Mouse (Mus musculus): ENCODE data around the gene Tmem221. TPM values are rescaled to one million over a fixed set of nuclear protein-coding genes. Genes with fewer than 3 reads are reported as not detected.

The Tmem221 gene
- total and polyA plus RNA-seq, 2 experiments from 2014 or later: 0.08 to 0.37 TPM

DNA sequence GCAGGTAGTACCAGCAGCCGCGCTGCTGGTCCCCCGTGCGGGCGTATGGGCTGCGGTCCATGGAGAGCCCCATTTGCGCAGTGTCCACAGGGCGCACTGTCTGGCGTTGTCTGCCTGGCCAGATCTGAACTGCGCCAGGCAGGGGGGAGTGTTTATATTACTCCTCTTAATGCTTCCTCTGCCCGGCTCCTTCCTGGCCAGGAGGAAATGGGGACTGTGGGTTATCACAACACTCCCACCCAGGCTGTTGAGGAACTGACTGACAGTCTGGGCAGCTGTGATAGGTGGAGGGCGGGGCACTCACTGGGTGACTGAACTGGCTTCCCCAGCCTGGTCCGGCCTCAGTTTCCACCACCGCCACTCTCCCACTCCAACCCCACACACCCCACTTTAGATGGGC is 47.0 kb downstream of the Tmem221 start, which contains the start of gene Plvap:
Gene Plvap (minus strand): TSS at position 109 of the 400 bp plus-strand sequence.
- Histone ChIP-seq H3K27me3 (ENCODE audit: control insufficient read depth, insufficient read depth, low read length) (peaks cover 46% of the 10 kb centered on the region), H3K4me3 (ENCODE audit: low read depth, low read length) (peak within 1 kb of the TSS; percentile 15), H3K4me2 (ENCODE audit: low read depth, low read length) (peak within 1 kb of the TSS; percentile 23), H3K36me3 (replicated peaks; ENCODE audit: control insufficient read depth, insufficient read depth, low read length) (no peaks in the 10 kb centered on the region), H3K9me3 (replicated peaks; ENCODE audit: control insufficient read depth, low read length) (no peaks in the 10 kb centered on the region), H3K27ac (ENCODE audit: low read depth) (no peak within 1 kb of the TSS), H3K9ac (replicated peaks; ENCODE audit: low read depth, low read length) (no peak within 1 kb of the TSS), H3K4me1 (ENCODE audit: control insufficient read depth, insufficient read depth) (0 out of 2 replicates have a peak, but pooled peaks cover 3% of the 10 kb centered on the region)
- WGBS: 27% methylated on average over 12 of the region's 14 CpGs
- no peak for TF ChIP-seq CTCF (IDR thresholded peaks at IDR 0.05; ENCODE audit: low read depth)
- TF ChIP-seq EP300 (IDR thresholded peaks at IDR 0.05; ENCODE audit: low read depth): no peak
- ATAC-seq (ENCODE audit: insufficient read depth, low read depth) (peak; percentile 13; the same call in 1 of the 2 replicates), DNase-seq (ENCODE audit: low spot score) (no peak)

DNA sequence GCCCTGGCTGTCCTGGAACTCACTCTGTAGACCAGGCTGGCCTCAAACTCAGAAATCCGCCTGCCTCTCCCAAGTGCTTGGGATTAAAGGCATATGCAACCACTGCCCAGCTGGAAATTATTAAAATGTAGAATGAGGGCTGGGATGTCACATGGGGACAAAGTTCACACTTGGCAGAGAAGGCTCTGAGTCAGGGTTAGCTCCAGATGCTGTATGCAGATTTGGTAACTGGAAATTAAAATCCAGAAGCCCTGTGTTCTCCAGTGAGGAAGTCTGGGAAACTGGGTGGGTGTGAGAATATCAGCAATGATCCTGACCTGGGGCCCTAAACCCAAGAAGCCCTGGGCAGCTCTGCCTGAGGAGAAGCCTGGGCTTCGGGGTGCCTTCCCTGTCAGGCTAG is 49.4 kb downstream of the Tmem221 start:
- H3K36me3 ChIP-seq (replicated peaks; ENCODE audit: control insufficient read depth, insufficient read depth, low read length): no peaks in the 10 kb centered on the region
- no peaks in the 10 kb centered on the region for H3K9me3 ChIP-seq (replicated peaks; ENCODE audit: control insufficient read depth, low read length)
- 0 out of 2 replicates have a peak, but pooled peaks cover 3% of the 10 kb centered on the region for H3K4me1 ChIP-seq (ENCODE audit: control insufficient read depth, insufficient read depth)
- TF ChIP-seq EP300 (IDR thresholded peaks at IDR 0.05; ENCODE audit: low read depth) (no peak), CTCF (IDR thresholded peaks at IDR 0.05; ENCODE audit: low read depth) (no peak)
- no peak overlapping the region for H3K9ac ChIP-seq (replicated peaks; ENCODE audit: low read depth, low read length)
- H3K4me3 ChIP-seq (ENCODE audit: low read depth, low read length): no peak overlapping the region
- ATAC-seq (ENCODE audit: insufficient read depth, low read depth) (no peak), DNase-seq (ENCODE audit: low spot score) (no peak)
- H3K27me3 ChIP-seq (ENCODE audit: control insufficient read depth, insufficient read depth, low read length): peaks cover 62% of the 10 kb centered on the region
- WGBS: 67% methylated on average over 2 of the region's 2 CpGs
- H3K4me2 ChIP-seq (ENCODE audit: low read depth, low read length): no peak overlapping the region; the same call in 1 of the 2 replicates
- no peak overlapping the region for H3K27ac ChIP-seq (ENCODE audit: low read depth)

DNA sequence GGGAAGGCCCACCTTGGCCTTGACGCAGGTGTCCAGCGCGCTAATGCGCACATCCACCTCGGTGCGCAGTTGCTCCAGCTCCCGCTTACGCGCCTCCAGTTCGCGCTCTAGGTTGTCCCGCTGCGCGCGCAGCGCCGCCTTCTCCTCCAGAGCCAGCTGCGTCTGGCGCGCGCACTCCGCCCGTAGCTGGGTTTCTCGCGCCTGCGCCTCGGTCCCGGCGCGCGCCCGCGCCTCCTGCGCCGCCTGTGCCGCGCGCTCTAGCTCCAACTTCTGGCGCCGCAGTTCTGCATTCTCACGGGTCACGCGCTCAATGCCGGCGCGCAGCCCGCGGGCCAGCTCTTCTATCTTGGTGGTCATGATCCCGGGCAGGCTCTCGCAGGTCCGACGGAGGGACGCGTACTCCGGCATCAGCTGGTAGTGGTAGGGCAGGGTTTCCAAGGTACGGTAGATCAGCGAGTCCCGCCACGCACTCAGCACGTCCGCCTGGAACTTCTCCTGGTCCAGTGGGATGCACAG is 51.0 kb downstream of the Tmem221 start:
- Histone ChIP-seq H3K9ac (replicated peaks; ENCODE audit: low read depth, low read length) (no peak overlapping the region), H3K27me3 (ENCODE audit: control insufficient read depth, insufficient read depth, low read length) (peaks cover 62% of the 10 kb centered on the region), H3K27ac (ENCODE audit: low read depth) (no peak overlapping the region), H3K4me3 (ENCODE audit: low read depth, low read length) (peak overlapping the region; percentile 48), H3K9me3 (replicated peaks; ENCODE audit: control insufficient read depth, low read length) (no peaks in the 10 kb centered on the region), H3K4me1 (ENCODE audit: control insufficient read depth, insufficient read depth) (0 out of 2 replicates have a peak, but pooled peaks cover 3% of the 10 kb centered on the region), H3K36me3 (replicated peaks; ENCODE audit: control insufficient read depth, insufficient read depth, low read length) (no peaks in the 10 kb centered on the region), H3K4me2 (ENCODE audit: low read depth, low read length) (peak overlapping the region; percentile 83)
- WGBS: under 1% methylated on average over 58 of the region's 61 CpGs
- TF ChIP-seq CTCF (IDR thresholded peaks at IDR 0.05; ENCODE audit: low read depth) (no peak), EP300 (IDR thresholded peaks at IDR 0.05; ENCODE audit: low read depth) (no peak)
- DNase-seq (ENCODE audit: low spot score): peak; percentile 86
- ATAC-seq (ENCODE audit: insufficient read depth, low read depth): peak; percentile 77

DNA sequence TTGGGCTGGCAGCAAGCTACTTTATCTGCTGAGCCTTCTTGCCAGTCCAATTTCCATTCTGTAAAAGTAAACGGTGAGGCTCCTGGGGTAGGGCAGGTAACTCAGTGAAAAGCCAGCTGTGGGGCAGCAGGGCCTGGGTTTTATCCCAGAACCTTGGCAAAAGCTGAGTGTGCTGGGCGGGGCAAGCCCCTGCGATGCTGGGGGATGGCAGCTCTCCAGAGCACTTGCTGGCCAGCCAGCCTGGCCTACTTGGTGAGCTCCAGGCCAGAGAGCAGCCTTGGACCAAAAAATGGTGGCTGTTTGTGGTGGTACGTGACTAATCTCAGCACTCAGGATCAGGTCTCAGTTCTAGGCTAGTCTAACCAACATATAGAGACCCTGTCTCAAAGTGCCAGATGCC is 52.7 kb downstream of the Tmem221 start:
- H3K27ac ChIP-seq (ENCODE audit: low read depth): no peak overlapping the region
- no peak overlapping the region for H3K4me2 ChIP-seq (ENCODE audit: low read depth, low read length)
- no peak for DNase-seq (ENCODE audit: low spot score)
- H3K4me3 ChIP-seq (ENCODE audit: low read depth, low read length): no peak overlapping the region
- H3K4me1 ChIP-seq (ENCODE audit: control insufficient read depth, insufficient read depth): 0 out of 2 replicates have a peak, but pooled peaks cover 3% of the 10 kb centered on the region
- H3K9ac ChIP-seq (replicated peaks; ENCODE audit: low read depth, low read length): no peak overlapping the region
- no peak for TF ChIP-seq CTCF (IDR thresholded peaks at IDR 0.05; ENCODE audit: low read depth)
- ATAC-seq (ENCODE audit: insufficient read depth, low read depth): no peak
- H3K27me3 ChIP-seq (ENCODE audit: control insufficient read depth, insufficient read depth, low read length): peaks cover 53% of the 10 kb centered on the region
- 58% methylated on average over 4 of the region's 4 CpGs for WGBS
- no peaks in the 10 kb centered on the region for H3K36me3 ChIP-seq (replicated peaks; ENCODE audit: control insufficient read depth, insufficient read depth, low read length)
- no peaks in the 10 kb centered on the region for H3K9me3 ChIP-seq (replicated peaks; ENCODE audit: control insufficient read depth, low read length)

DNA sequence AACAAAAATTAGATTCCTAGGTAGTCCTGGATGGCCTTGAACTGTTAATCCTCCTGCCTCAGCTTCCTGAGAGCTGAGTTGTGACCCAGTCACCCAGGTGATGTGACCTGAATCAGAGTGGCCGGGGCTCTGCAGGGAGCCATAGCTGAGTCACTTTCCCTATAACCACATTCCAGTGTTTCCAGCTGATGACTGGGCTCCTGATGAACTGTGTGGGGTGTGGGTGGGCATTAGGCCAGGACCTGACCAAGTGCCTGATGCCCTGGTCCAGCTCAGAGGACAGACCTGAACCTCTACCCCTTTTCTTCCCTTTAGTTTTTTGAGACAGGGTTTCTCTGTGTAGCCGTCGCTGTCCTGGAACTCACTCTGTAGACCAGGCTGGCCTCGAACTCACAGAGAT is 53.3 kb downstream of the Tmem221 start:
- TF ChIP-seq EP300 (IDR thresholded peaks at IDR 0.05; ENCODE audit: low read depth) (no peak), CTCF (IDR thresholded peaks at IDR 0.05; ENCODE audit: low read depth) (no peak)
- DNase-seq (ENCODE audit: low spot score) (no peak), ATAC-seq (ENCODE audit: insufficient read depth, low read depth) (no peak)
- no peak overlapping the region for H3K27ac ChIP-seq (ENCODE audit: low read depth)
- no peak overlapping the region for H3K4me3 ChIP-seq (ENCODE audit: low read depth, low read length)
- WGBS: 87% methylated on average over 4 of the region's 4 CpGs
- H3K27me3 ChIP-seq (ENCODE audit: control insufficient read depth, insufficient read depth, low read length): peaks cover 50% of the 10 kb centered on the region
- H3K36me3 ChIP-seq (replicated peaks; ENCODE audit: control insufficient read depth, insufficient read depth, low read length): no peaks in the 10 kb centered on the region
- 0 out of 2 replicates have a peak, but pooled peaks cover 3% of the 10 kb centered on the region for H3K4me1 ChIP-seq (ENCODE audit: control insufficient read depth, insufficient read depth)
- no peak overlapping the region for H3K9ac ChIP-seq (replicated peaks; ENCODE audit: low read depth, low read length)
- no peaks in the 10 kb centered on the region for H3K9me3 ChIP-seq (replicated peaks; ENCODE audit: control insufficient read depth, low read length)
- no peak overlapping the region for H3K4me2 ChIP-seq (ENCODE audit: low read depth, low read length)

DNA sequence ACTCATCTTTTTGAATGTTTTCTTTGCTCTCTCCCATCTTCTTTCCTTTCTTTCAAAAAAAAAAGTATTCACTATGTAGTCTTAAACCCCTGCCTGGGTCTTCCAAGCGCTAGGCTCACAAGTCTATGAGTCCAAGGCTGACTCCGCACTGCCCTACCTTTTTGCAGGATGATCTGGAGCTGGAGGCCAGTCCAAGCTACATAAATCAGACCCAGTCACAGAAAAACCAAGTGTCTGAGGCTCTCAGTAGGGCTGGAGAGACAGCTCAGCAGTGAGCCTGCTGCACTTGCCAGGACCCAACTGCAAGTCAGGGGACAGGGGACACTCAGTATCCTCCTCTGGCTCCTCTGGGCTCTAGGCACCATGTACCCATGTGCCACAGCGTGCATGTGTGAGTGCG is 54.3 kb downstream of the Tmem221 start:
- 90% methylated on average over 4 of the region's 4 CpGs for WGBS
- Histone ChIP-seq H3K4me1 (ENCODE audit: control insufficient read depth, insufficient read depth) (peaks cover 7% of the 10 kb centered on the region; the same call in 1 of the 2 replicates), H3K4me3 (ENCODE audit: low read depth, low read length) (no peak overlapping the region), H3K9me3 (replicated peaks; ENCODE audit: control insufficient read depth, low read length) (no peaks in the 10 kb centered on the region), H3K9ac (replicated peaks; ENCODE audit: low read depth, low read length) (no peak overlapping the region), H3K36me3 (replicated peaks; ENCODE audit: control insufficient read depth, insufficient read depth, low read length) (no peaks in the 10 kb centered on the region), H3K27me3 (ENCODE audit: control insufficient read depth, insufficient read depth, low read length) (peaks cover 41% of the 10 kb centered on the region), H3K4me2 (ENCODE audit: low read depth, low read length) (no peak overlapping the region), H3K27ac (ENCODE audit: low read depth) (no peak overlapping the region)
- ATAC-seq (ENCODE audit: insufficient read depth, low read depth) (no peak), DNase-seq (ENCODE audit: low spot score) (no peak)
- TF ChIP-seq EP300 (IDR thresholded peaks at IDR 0.05; ENCODE audit: low read depth): no peak
- TF ChIP-seq CTCF (IDR thresholded peaks at IDR 0.05; ENCODE audit: low read depth): no peak

Other genes with a start within 250 kb of the Tmem221 start
- gene Use1, start 192.0 kb downstream of the Tmem221 start, total RNA-seq (2014; rRNA removed; ENCODE audit: low replicate concordance): 91.3 and 127 TPM in 2 replicates
- gene Use1, start 192.0 kb downstream of the Tmem221 start, polyA plus RNA-seq (2015; fragmentation: Nextera tagmentation; extraction: Ambion mirVana): 94.8 and 107 TPM in 2 replicates
- gene Ocel1, start 187.6 kb downstream of the Tmem221 start, total RNA-seq (2014; rRNA removed; ENCODE audit: low replicate concordance): 10.2 and 10.6 TPM in 2 replicates
- 5.7 and 5.9 TPM in 2 replicates for gene Ocel1, start 187.6 kb downstream of the Tmem221 start, polyA plus RNA-seq (2015; fragmentation: Nextera tagmentation; extraction: Ambion mirVana)
- gene Nr2f6, start 176.9 kb downstream of the Tmem221 start, total RNA-seq (2014; rRNA removed; ENCODE audit: low replicate concordance): 162 and 174 TPM in 2 replicates
- 38.3 and 40.5 TPM in 2 replicates for gene Nr2f6, start 176.9 kb downstream of the Tmem221 start, polyA plus RNA-seq (2015; fragmentation: Nextera tagmentation; extraction: Ambion mirVana)
- 23.9 and 47.3 TPM in 2 replicates for gene Ushbp1, start 163.1 kb downstream of the Tmem221 start, total RNA-seq (2014; rRNA removed; ENCODE audit: low replicate concordance)
- 21.6 and 22.1 TPM in 2 replicates for gene Ushbp1, start 163.1 kb downstream of the Tmem221 start, polyA plus RNA-seq (2015; fragmentation: Nextera tagmentation; extraction: Ambion mirVana)
- gene Babam1, start 162.0 kb downstream of the Tmem221 start, total RNA-seq (2014; rRNA removed; ENCODE audit: low replicate concordance): 99.2 and 155 TPM in 2 replicates
- 60.2 and 62.5 TPM in 2 replicates for gene Babam1, start 162.0 kb downstream of the Tmem221 start, polyA plus RNA-seq (2015; fragmentation: Nextera tagmentation; extraction: Ambion mirVana)
- 9.5 and 12.1 TPM in 2 replicates for gene Ankle1, start 152.9 kb downstream of the Tmem221 start, total RNA-seq (2014; rRNA removed; ENCODE audit: low replicate concordance)
- gene Ankle1, start 152.9 kb downstream of the Tmem221 start, polyA plus RNA-seq (2015; fragmentation: Nextera tagmentation; extraction: Ambion mirVana): 4.4 and 5.4 TPM in 2 replicates
- 57.7 and 69.8 TPM in 2 replicates for gene Abhd8, start 95.2 kb downstream of the Tmem221 start, total RNA-seq (2014; rRNA removed; ENCODE audit: low replicate concordance)
- gene Abhd8, start 95.2 kb downstream of the Tmem221 start, polyA plus RNA-seq (2015; fragmentation: Nextera tagmentation; extraction: Ambion mirVana): 32.8 and 36.6 TPM in 2 replicates
- gene Mrpl34, start 93.9 kb downstream of the Tmem221 start, total RNA-seq (2014; rRNA removed; ENCODE audit: low replicate concordance): 169 and 188 TPM in 2 replicates
- 284 and 320 TPM in 2 replicates for gene Mrpl34, start 93.9 kb downstream of the Tmem221 start, polyA plus RNA-seq (2015; fragmentation: Nextera tagmentation; extraction: Ambion mirVana)
- gene Dda1, start 89.7 kb downstream of the Tmem221 start, total RNA-seq (2014; rRNA removed; ENCODE audit: low replicate concordance): 73.5 and 89.9 TPM in 2 replicates
- gene Dda1, start 89.7 kb downstream of the Tmem221 start, polyA plus RNA-seq (2015; fragmentation: Nextera tagmentation; extraction: Ambion mirVana): 62.7 and 66.4 TPM in 2 replicates
- gene Ano8, start 72.9 kb downstream of the Tmem221 start, total RNA-seq (2014; rRNA removed; ENCODE audit: low replicate concordance): 10.8 and 15.0 TPM in 2 replicates
- gene Ano8, start 72.9 kb downstream of the Tmem221 start, polyA plus RNA-seq (2015; fragmentation: Nextera tagmentation; extraction: Ambion mirVana): 0.74 and 0.93 TPM in 2 replicates
- 21.1 and 36.7 TPM in 2 replicates for gene Gtpbp3, start 70.8 kb downstream of the Tmem221 start, total RNA-seq (2014; rRNA removed; ENCODE audit: low replicate concordance)
- gene Gtpbp3, start 70.8 kb downstream of the Tmem221 start, polyA plus RNA-seq (2015; fragmentation: Nextera tagmentation; extraction: Ambion mirVana): 10.3 and 11.3 TPM in 2 replicates
- gene Plvap, start 47.1 kb downstream of the Tmem221 start, total RNA-seq (2014; rRNA removed; ENCODE audit: low replicate concordance): 51.6 and 95.2 TPM in 2 replicates
- 63.4 and 64.8 TPM in 2 replicates for gene Plvap, start 47.1 kb downstream of the Tmem221 start, polyA plus RNA-seq (2015; fragmentation: Nextera tagmentation; extraction: Ambion mirVana)
- 1.1 TPM in 1 of 2 replicates, not detected in the other for gene Ccdc194, start 33.2 kb downstream of the Tmem221 start, total RNA-seq (2014; rRNA removed; ENCODE audit: low replicate concordance)
- 0.12 and 0.14 TPM in 2 replicates for gene Ccdc194, start 33.2 kb downstream of the Tmem221 start, polyA plus RNA-seq (2015; fragmentation: Nextera tagmentation; extraction: Ambion mirVana)
- 101 and 109 TPM in 2 replicates for gene Bst2, start 21.4 kb downstream of the Tmem221 start, total RNA-seq (2014; rRNA removed; ENCODE audit: low replicate concordance)
- 42.9 and 43.3 TPM in 2 replicates for gene Bst2, start 21.4 kb downstream of the Tmem221 start, polyA plus RNA-seq (2015; fragmentation: Nextera tagmentation; extraction: Ambion mirVana)
- gene Mvb12a, start 15.9 kb downstream of the Tmem221 start, total RNA-seq (2014; rRNA removed; ENCODE audit: low replicate concordance): 47.6 and 61.5 TPM in 2 replicates
- gene Mvb12a, start 15.9 kb downstream of the Tmem221 start, polyA plus RNA-seq (2015; fragmentation: Nextera tagmentation; extraction: Ambion mirVana): 54.4 and 55.3 TPM in 2 replicates
- gene Nxnl1, start 7.7 kb upstream of the Tmem221 start, total RNA-seq (2014; rRNA removed; ENCODE audit: low replicate concordance): 0.50 TPM in 1 of 2 replicates, not detected in the other
- 0.12 TPM in 2 replicates for gene Nxnl1, start 7.7 kb upstream of the Tmem221 start, polyA plus RNA-seq (2015; fragmentation: Nextera tagmentation; extraction: Ambion mirVana)
- gene Slc27a1, start 10.0 kb upstream of the Tmem221 start, total RNA-seq (2014; rRNA removed; ENCODE audit: low replicate concordance): 68.4 and 178 TPM in 2 replicates
- gene Slc27a1, start 10.0 kb upstream of the Tmem221 start, polyA plus RNA-seq (2015; fragmentation: Nextera tagmentation; extraction: Ambion mirVana): 62.1 and 68.5 TPM in 2 replicates
- gene Pgls, start 33.3 kb upstream of the Tmem221 start, total RNA-seq (2014; rRNA removed; ENCODE audit: low replicate concordance): 333 and 425 TPM in 2 replicates
- 210 and 212 TPM in 2 replicates for gene Pgls, start 33.3 kb upstream of the Tmem221 start, polyA plus RNA-seq (2015; fragmentation: Nextera tagmentation; extraction: Ambion mirVana)
- gene Fam129c, start 38.8 kb upstream of the Tmem221 start, total RNA-seq (2014; rRNA removed; ENCODE audit: low replicate concordance): 0.04 and 12.6 TPM in 2 replicates
- 0.59 and 1.6 TPM in 2 replicates for gene Fam129c, start 38.8 kb upstream of the Tmem221 start, polyA plus RNA-seq (2015; fragmentation: Nextera tagmentation; extraction: Ambion mirVana)
- 84.1 and 108 TPM in 2 replicates for gene Colgalt1, start 52.1 kb upstream of the Tmem221 start, total RNA-seq (2014; rRNA removed; ENCODE audit: low replicate concordance)
- 32.7 and 35.4 TPM in 2 replicates for gene Colgalt1, start 52.1 kb upstream of the Tmem221 start, polyA plus RNA-seq (2015; fragmentation: Nextera tagmentation; extraction: Ambion mirVana)
- gene Unc13a, start 112.9 kb upstream of the Tmem221 start, total RNA-seq (2014; rRNA removed; ENCODE audit: low replicate concordance): 0.57 and 1.2 TPM in 2 replicates
- gene Unc13a, start 112.9 kb upstream of the Tmem221 start, polyA plus RNA-seq (2015; fragmentation: Nextera tagmentation; extraction: Ambion mirVana): 0.51 and 0.60 TPM in 2 replicates
- gene Jak3, start 117.4 kb upstream of the Tmem221 start, total RNA-seq (2014; rRNA removed; ENCODE audit: low replicate concordance): 14.6 and 16.9 TPM in 2 replicates
- gene Jak3, start 117.4 kb upstream of the Tmem221 start, polyA plus RNA-seq (2015; fragmentation: Nextera tagmentation; extraction: Ambion mirVana): 5.7 and 5.8 TPM in 2 replicates
- gene Insl3, start 130.3 kb upstream of the Tmem221 start, total RNA-seq (2014; rRNA removed; ENCODE audit: low replicate concordance): not detected in 2 replicates
- 1.5 and 2.4 TPM in 2 replicates for gene Insl3, start 130.3 kb upstream of the Tmem221 start, polyA plus RNA-seq (2015; fragmentation: Nextera tagmentation; extraction: Ambion mirVana)
- gene B3gnt3, start 142.9 kb upstream of the Tmem221 start, total RNA-seq (2014; rRNA removed; ENCODE audit: low replicate concordance): 8.7 TPM in 2 replicates
- 6.4 TPM in 2 replicates for gene B3gnt3, start 142.9 kb upstream of the Tmem221 start, polyA plus RNA-seq (2015; fragmentation: Nextera tagmentation; extraction: Ambion mirVana)
- 0.04 and 1.1 TPM in 2 replicates for gene Fcho1, start 166.8 kb upstream of the Tmem221 start, total RNA-seq (2014; rRNA removed; ENCODE audit: low replicate concordance)
- 0.92 and 1.4 TPM in 2 replicates for gene Fcho1, start 166.8 kb upstream of the Tmem221 start, polyA plus RNA-seq (2015; fragmentation: Nextera tagmentation; extraction: Ambion mirVana)

All from heart, postnatal 0 days (tissue).